Mouse (Mus musculus) right cerebral cortex, adult 18-20 months (tissue): ENCODE measurements around the gene Neo1.

ENCODE experiments used
- DNase-seq: peaks from one replicate; pipeline ENCODE4 v3.0.0; 2022; ENCODE audit warnings: mixed read lengths

The Neo1 gene

GRCm38 (mm10) chr9:59036159-59036731 lies at the start of gene Neo1:
Gene Neo1 (minus strand): TSS chr9:59036441.
- DNase-seq, result peak; percentile 97

- DNase-seq, result no peak
Observed at GRCm38 (mm10) chr9:59075632-59076031, 39.4 kb upstream of the Neo1 start.

- no peak for DNase-seq
Observed at GRCm38 (mm10) chr9:59073887-59074286, 37.6 kb upstream of the Neo1 start.

GRCm38 (mm10) chr9:59072076-59072777 lies 36.0 kb upstream of the Neo1 start:
- DNase-seq, result no peak

GRCm38 (mm10) chr9:59071220-59071977 lies 35.2 kb upstream of the Neo1 start:
- no peak for DNase-seq

GRCm38 (mm10) chr9:59070216-59070615 lies 34.0 kb upstream of the Neo1 start:
- no peak for DNase-seq

GRCm38 (mm10) chr9:59065616-59066301 lies 29.5 kb upstream of the Neo1 start:
- no peak for DNase-seq

GRCm38 (mm10) chr9:59062409-59062808 lies 26.2 kb upstream of the Neo1 start:
- no peak for DNase-seq

GRCm38 (mm10) chr9:59060026-59060605 lies 23.9 kb upstream of the Neo1 start:
- no peak for DNase-seq

- no peak for DNase-seq
Observed at GRCm38 (mm10) chr9:59059158-59059557, 22.9 kb upstream of the Neo1 start.

GRCm38 (mm10) chr9:59058060-59058459 lies 21.8 kb upstream of the Neo1 start:
- no peak for DNase-seq

GRCm38 (mm10) chr9:59056281-59056680 lies 20.0 kb upstream of the Neo1 start:
- no peak for DNase-seq

- DNase-seq, result no peak
Observed at GRCm38 (mm10) chr9:59041805-59042204, 5.6 kb upstream of the Neo1 start.

- no peak for DNase-seq
Observed at GRCm38 (mm10) chr9:59036732-59037341, 596 bp upstream of the Neo1 start.

- peak; percentile 40 for DNase-seq
Observed at GRCm38 (mm10) chr9:59035342-59036158, 691 bp downstream of the Neo1 start.

- no peak for DNase-seq
Observed at GRCm38 (mm10) chr9:59034836-59035235, 1.4 kb downstream of the Neo1 start.

GRCm38 (mm10) chr9:59033492-59033891 lies 2.7 kb downstream of the Neo1 start:
- DNase-seq, result no peak

GRCm38 (mm10) chr9:59024245-59024844 lies 11.9 kb downstream of the Neo1 start:
- DNase-seq, result no peak

- DNase-seq, result no peak
Observed at GRCm38 (mm10) chr9:59016060-59016719, 20.1 kb downstream of the Neo1 start.

- peak; percentile 20 for DNase-seq
Observed at GRCm38 (mm10) chr9:59013365-59013764, 22.9 kb downstream of the Neo1 start.
